In genomic region chr11:11820251-11820650, GRCm38 (mm10) we compare ENCODE assay signal across 8 mouse cellular contexts. TPM values are rescaled to one million over a fixed set of nuclear protein-coding genes. Genes with fewer than 3 reads are reported as not detected.
A peak's percentile ranks its signal among the peaks of the same experiment; 100 is the strongest.
DNase-seq lines count a peak whose midpoint lies in the region; ATAC-seq and TF ChIP-seq lines count a peak whose summit lies in the region.

No protein-coding gene starts in this region.

- peaks cover 46% of the 10 kb centered on the region for H3K4me1 ChIP-seq in embryonic facial prominence, embryonic 13.5 days
- no peaks in the 10 kb centered on the region for H3K4me1 ChIP-seq in kidney, adult 2 months (ENCODE audit: control insufficient read depth, insufficient read depth, low read length)
- H3K4me1 ChIP-seq in limb, embryonic 10.5 days, result peaks cover 49% of the 10 kb centered on the region
- peaks cover 44% of the 10 kb centered on the region for H3K4me1 ChIP-seq in midbrain, embryonic 13.5 days (replicated peaks)

- no peaks in the 10 kb centered on the region for H3K27me3 ChIP-seq in embryonic facial prominence, embryonic 13.5 days
- no peaks in the 10 kb centered on the region for H3K27me3 ChIP-seq in kidney, adult 2 months (replicated peaks; ENCODE audit: control insufficient read depth, insufficient read depth, low read length)
- no peaks in the 10 kb centered on the region for H3K27me3 ChIP-seq in limb, embryonic 10.5 days (ENCODE audit: low read depth, poor library complexity, severe bottlenecking)
- H3K27me3 ChIP-seq in midbrain, embryonic 13.5 days, result no peaks in the 10 kb centered on the region

- no peak overlapping the region for H3K9ac ChIP-seq in embryonic facial prominence, embryonic 13.5 days
- H3K9ac ChIP-seq in midbrain, embryonic 13.5 days (replicated peaks), result no peak overlapping the region

- DNase-seq in A20 (ENCODE audit: low read depth, low spot score), result peak; percentile 73
- peak; percentile 56 for DNase-seq in adrenal gland, postnatal 25 days
- peak; percentile 86 for DNase-seq in heart, adult 8-10 months (ENCODE audit: low spot score)
- DNase-seq in kidney, adult 2 months, result peak; percentile 87
- DNase-seq in limb, embryonic 10.5 days (ENCODE audit: low spot score), result peak; percentile 81
- peak; percentile 50 to 72 for DNase-seq in spleen, postnatal 10 days (ENCODE audit: low spot score in 2 of 2)

- peak overlapping the region; percentile 97 for H3K27ac ChIP-seq in embryonic facial prominence, embryonic 13.5 days
- H3K27ac ChIP-seq in kidney, adult 2 months (ENCODE audit: insufficient read depth, low read depth, low read length), result no peak overlapping the region
- H3K27ac ChIP-seq in limb, embryonic 10.5 days, result peak overlapping the region; percentile 96
- no peak overlapping the region; the same call in 1 of the 2 replicates for H3K27ac ChIP-seq in midbrain, embryonic 13.5 days

- H3K9me3 ChIP-seq in embryonic facial prominence, embryonic 13.5 days, result no peaks in the 10 kb centered on the region
- no peaks in the 10 kb centered on the region for H3K9me3 ChIP-seq in limb, embryonic 10.5 days (replicated peaks)
- no peaks in the 10 kb centered on the region for H3K9me3 ChIP-seq in midbrain, embryonic 13.5 days

- H3K4me3 ChIP-seq in embryonic facial prominence, embryonic 13.5 days, result no peak overlapping the region
- H3K4me3 ChIP-seq in kidney, adult 2 months (ENCODE audit: insufficient read depth, low read depth, low read length), result no peak overlapping the region
- H3K4me3 ChIP-seq in limb, embryonic 10.5 days, result no peak overlapping the region
- no peak overlapping the region for H3K4me3 ChIP-seq in midbrain, embryonic 13.5 days (replicated peaks)

- no peak for TF ChIP-seq POLR2A in kidney, adult 2 months (IDR thresholded peaks at IDR 0.05; ENCODE audit: low read depth, low read length)

- ATAC-seq in embryonic facial prominence, embryonic 13.5 days (ENCODE audit: insufficient number of reproducible peaks, insufficient read depth, low FRiP score, low TSS enrichment, low read depth), result peak; percentile 46
- peak; percentile 59 for ATAC-seq in midbrain, embryonic 13.5 days

- TF ChIP-seq CTCF in kidney, adult 2 months (conservative IDR thresholded peaks at IDR 0.05; ENCODE audit: insufficient read depth, insufficient read length, low read depth, low read length), result peak; percentile 65

- H3K36me3 ChIP-seq in embryonic facial prominence, embryonic 13.5 days, result no peaks in the 10 kb centered on the region
- H3K36me3 ChIP-seq in kidney, adult 2 months (ENCODE audit: control insufficient read depth, insufficient read depth, low read length), result no peaks in the 10 kb centered on the region
- no peaks in the 10 kb centered on the region for H3K36me3 ChIP-seq in limb, embryonic 10.5 days
- H3K36me3 ChIP-seq in midbrain, embryonic 13.5 days, result no peaks in the 10 kb centered on the region

- no peak overlapping the region for H3K4me2 ChIP-seq in embryonic facial prominence, embryonic 13.5 days
- no peak overlapping the region for H3K4me2 ChIP-seq in midbrain, embryonic 13.5 days (replicated peaks)

- 4% methylated on average over 2 of the region's 2 CpGs for WGBS in embryonic facial prominence, embryonic 13.5 days
- 4% methylated on average over 2 of the region's 2 CpGs for WGBS in kidney, adult 2 months
- WGBS in limb, embryonic 10.5 days, result 3% methylated on average over 2 of the region's 2 CpGs
- WGBS in midbrain, embryonic 13.5 days, result 2% methylated on average over 2 of the region's 2 CpGs

RNA-seq across cellular contexts. Expression of gene Fignl1, which starts 11.5 kb away (rescaled TPM):
- total RNA-seq in adrenal gland, postnatal 25 days (2021), result 7.2 and 7.5 TPM in 2 replicates
- polyA plus RNA-seq in embryonic facial prominence, embryonic 13.5 days (2015; fragmentation: Nextera tagmentation; extraction: Ambion mirVana), result 53.7 and 59.4 TPM in 2 replicates
- under 1 TPM; 0.28 to 0.46 (median 0.37) TPM for total RNA-seq in heart, adult 8-10 months (2022)
- 0.10 and 0.28 TPM in 2 replicates for polyA plus RNA-seq in kidney, adult 2 months (2012; rRNA removed)
- 101 and 110 TPM in 2 replicates for polyA plus RNA-seq in limb, embryonic 10.5 days (2016; fragmentation: Nextera tagmentation; extraction: Ambion mirVana)
- polyA plus RNA-seq in midbrain, embryonic 13.5 days (2015; fragmentation: Nextera tagmentation; extraction: Ambion mirVana), result 23.6 and 26.2 TPM in 2 replicates

Comparison
In these comparisons a context has a peak if more than half of its experiments do, and no peak if none do; other contexts are left out.
1. H3K27ac ChIP-seq: peak in embryonic facial prominence, embryonic 13.5 days (single experiment) and limb, embryonic 10.5 days (single experiment); none in kidney, adult 2 months (single experiment) and midbrain, embryonic 13.5 days (single experiment).
2. RNA of gene Fignl1, which starts 11.5 kb away (polyA plus RNA-seq): 101 to 110 TPM in limb, embryonic 10.5 days, 53.7 to 59.4 TPM in embryonic facial prominence, embryonic 13.5 days and 23.6 to 26.2 TPM in midbrain, embryonic 13.5 days; 0.10 to 0.28 TPM in kidney, adult 2 months; every median in the first group is over 10 times any median in the second.
3. Peak in every context shown above with its lines, with median percentiles within 50 percentile points of each other: DNase-seq.